Comparison of ENCODE assay signal across 1 mouse cellular context in the genomic region with DNA sequence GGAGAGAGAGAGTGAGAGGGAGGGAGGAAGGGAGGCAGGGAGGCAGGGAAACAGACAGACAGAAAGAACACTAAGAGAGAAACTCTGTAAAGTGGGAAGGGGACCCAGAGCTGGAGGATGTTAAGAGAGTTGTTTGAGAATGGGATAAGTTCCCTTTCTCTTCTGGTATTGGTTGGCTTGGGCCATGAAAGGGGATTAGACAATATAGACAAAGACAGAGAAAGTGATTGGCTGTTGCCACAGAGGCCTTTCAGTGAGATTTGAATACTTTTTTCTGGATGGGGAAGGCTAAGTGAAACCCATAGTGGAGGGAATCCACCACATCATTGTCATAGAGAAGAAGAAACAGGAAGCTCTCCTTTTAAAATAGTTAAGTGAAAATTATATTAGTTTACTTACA.
TF ChIP-seq lines count a peak whose summit lies in the region.

No protein-coding gene starts in this region.

TF ChIP-seq in CH12.LX, 34 proteins besides CTCF, POLR2A, EP300 and RAD21 (continued from another document):
- TF ChIP-seq MEF2A (IDR thresholded peaks at IDR 0.05; ENCODE audit: borderline replicate concordance, low read depth, low read length), result no peak
- TF ChIP-seq MAFK (IDR thresholded peaks at IDR 0.05; ENCODE audit: insufficient replicate concordance, low read length), result no peak
- TF ChIP-seq MAZ (IDR thresholded peaks at IDR 0.05; ENCODE audit: low read depth, low read length), result no peak
- no peak for TF ChIP-seq GABPA (IDR thresholded peaks at IDR 0.05; ENCODE audit: insufficient replicate concordance, low read depth, low read length)
- TF ChIP-seq USF2 (conservative IDR thresholded peaks at IDR 0.05; ENCODE audit: low read depth, low read length), result no peak
- no peak for TF ChIP-seq ZKSCAN1 (IDR thresholded peaks at IDR 0.05; ENCODE audit: borderline replicate concordance, low read depth, low read length)
- no peak for TF ChIP-seq ZMIZ1 (IDR thresholded peaks at IDR 0.05; ENCODE audit: low read depth, low read length)
- TF ChIP-seq BHLHE40 (IDR thresholded peaks at IDR 0.05; ENCODE audit: low read depth, low read length), result no peak
- TF ChIP-seq ELF1 (IDR thresholded peaks at IDR 0.05; ENCODE audit: low read depth, low read length), result no peak
- no peak for TF ChIP-seq KAT2A (IDR thresholded peaks at IDR 0.05; ENCODE audit: insufficient replicate concordance, low read length)
- TF ChIP-seq MYC (IDR thresholded peaks at IDR 0.05; ENCODE audit: low read depth, low read length), result no peak
